Mouse (Mus musculus) frontal cortex, adult 2 months (tissue): ENCODE measurements at regions not wholly inside any gene's neighbourhood (a gene's known extent, or its start where the extent isn't known, plus 50 kb on each side); places are given as distances from the start of the nearest gene placed in this dataset.

Experiments used
- DNase-seq, 2 experiments: peaks; one replicate each; pipeline ENCODE4 v3.0.0; 2022; ENCODE audit warnings: low spot score in 1 of 2; ENCODE audit errors: extremely low spot score in 1 of 2

- no peak for DNase-seq
These were observed 771.0 kb upstream of the Pcdh20 start for GRCm38 (mm10) chr14:89242159-89242558.

DNA sequence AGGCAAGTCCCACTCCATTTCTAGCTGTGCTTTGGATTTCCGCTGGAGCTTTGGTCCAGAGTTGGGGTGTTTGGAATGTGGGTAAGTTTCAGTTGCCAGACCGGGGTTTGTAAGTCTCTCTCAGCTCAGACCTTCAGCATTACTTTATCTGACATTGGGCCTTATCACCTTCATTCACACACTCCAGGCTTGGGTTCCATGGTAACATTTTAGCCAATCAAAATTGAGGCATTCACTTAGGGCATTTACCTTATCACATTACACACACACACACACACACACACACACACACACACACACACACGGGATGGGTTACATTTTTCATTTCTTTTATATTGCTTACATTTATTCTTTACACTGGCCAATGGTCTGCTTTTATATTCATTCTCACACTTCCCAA is 765.3 kb upstream of the Pcdh20 start:
- no peak for DNase-seq

DNA sequence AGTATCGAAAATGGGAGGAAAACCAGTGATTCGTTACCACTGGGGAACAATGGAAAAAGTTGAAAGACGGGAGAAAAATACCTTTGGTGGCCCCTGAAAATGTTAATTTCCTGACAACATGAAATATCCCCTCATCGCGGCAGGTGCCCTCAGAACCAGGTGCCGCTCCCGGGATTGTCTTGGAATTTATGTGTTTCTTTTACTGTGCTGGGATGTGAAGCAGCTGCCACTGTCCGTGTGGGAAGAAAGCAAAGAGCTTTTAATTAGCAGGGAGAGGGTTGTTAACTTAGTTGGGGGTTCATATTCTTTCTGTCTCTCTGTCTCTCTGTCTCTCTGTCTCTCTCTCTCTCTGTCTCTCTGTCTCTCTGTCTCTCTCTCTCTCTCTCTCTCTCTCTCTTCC is 759.3 kb upstream of the Pcdh20 start:
- DNase-seq = no peak

- no peak for DNase-seq
These were observed 746.2 kb upstream of the Pcdh20 start for GRCm38 (mm10) chr14:89217390-89217789.

- DNase-seq = peak in 1 of 2 experiments; percentile 62
These were observed 710.3 kb upstream of the Pcdh20 start for GRCm38 (mm10) chr14:89181386-89181979.

DNA sequence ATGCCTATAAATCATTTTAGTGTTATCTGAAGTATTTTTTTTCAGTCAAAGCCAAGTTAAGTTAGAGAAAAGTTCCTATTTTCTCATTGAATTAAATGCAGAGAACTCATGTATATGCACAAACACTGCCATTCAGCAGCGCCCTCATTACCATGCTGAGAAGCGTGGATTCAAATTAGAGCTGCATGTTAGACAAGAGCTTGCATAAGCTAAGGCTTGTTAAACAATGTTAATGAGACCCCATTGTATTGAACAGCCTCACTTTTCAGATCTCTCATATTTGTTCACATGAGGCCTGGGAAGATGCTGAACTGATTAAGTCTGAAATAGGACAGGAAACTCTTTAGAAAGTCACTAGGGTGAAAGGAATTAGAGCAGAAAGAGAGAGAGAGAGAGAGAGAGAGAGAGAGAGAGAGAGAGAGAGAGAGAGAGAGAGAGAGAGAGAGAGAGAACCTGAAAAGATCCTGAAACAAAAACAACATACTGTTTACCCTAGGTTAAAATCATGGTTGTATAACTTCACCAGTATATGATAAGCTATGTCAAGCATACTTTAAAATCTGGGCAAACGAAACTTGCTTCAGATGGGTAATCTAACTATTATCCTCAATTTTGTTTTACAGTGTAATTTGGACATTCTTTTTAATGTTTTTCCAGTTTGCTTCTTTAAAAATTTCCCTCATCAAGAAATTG is 671.9 kb upstream of the Pcdh20 start:
- peak in 1 of 2 experiments; percentile 2 for DNase-seq

DNA sequence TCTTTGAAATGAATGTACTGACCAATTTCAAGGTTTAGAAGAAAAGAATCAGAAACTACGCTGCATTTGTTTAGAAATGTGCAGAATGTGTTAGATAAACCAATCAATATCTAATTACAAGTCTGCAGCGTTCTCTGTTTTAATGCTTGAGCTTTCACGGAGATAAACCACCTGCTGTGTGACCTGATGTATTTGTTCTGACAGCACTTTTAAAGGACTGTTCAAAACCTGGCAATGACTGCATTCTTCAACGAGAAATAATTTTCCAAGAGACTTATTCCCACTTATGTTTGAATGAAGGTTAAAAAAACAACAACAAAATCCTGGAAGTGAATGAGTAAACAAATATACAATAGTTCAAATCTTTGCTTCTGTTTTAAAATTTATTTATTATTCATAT is 628.1 kb upstream of the Pcdh20 start:
- no peak for DNase-seq

GRCm38 (mm10) chr14:89089661-89090060 is 618.5 kb upstream of the Pcdh20 start:
- DNase-seq = no peak

GRCm38 (mm10) chr14:89076014-89076413 is 604.8 kb upstream of the Pcdh20 start:
- peak in 1 of 2 experiments; percentile 19 for DNase-seq

DNA sequence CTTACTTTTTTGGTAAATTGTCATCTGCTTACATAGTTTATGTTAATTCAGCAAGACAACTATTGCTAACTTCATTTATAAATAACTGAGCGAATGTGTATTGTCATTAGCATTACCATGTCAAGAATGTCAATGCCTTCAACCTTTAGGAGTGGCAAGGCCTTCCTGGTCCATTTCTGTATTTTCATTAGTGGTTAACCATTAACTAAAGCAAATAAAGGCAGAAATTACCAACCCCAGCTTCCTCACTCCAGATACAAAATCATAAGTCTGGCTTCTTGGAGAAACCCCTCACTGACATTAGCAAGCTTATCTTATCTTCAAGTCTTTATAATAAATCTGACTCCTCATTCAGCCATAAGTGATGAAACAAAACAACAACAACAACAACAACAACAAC is 592.8 kb upstream of the Pcdh20 start:
- DNase-seq = no peak

GRCm38 (mm10) chr14:89062583-89063436 is 591.6 kb upstream of the Pcdh20 start:
- no peak for DNase-seq

- DNase-seq = no peak
These were observed 590.1 kb upstream of the Pcdh20 start for GRCm38 (mm10) chr14:89061319-89061718.

DNA sequence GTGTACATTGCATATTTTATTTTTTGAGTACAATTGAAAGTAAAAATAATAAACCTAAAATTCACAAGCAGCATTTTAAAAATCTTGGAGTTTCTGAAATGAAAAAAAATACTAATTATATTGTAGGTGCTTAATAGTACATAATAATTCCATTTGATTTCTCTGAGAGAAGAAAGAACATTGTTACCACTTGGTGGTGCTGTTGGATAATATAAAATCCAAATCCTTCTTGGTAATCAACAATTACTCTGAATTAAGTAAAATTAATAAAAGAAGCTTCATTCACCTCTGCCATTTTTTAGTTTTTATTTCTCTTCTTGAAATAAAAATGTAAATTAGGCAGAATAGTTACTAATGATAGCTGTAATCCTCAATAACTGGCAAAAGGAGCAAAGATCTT is 563.2 kb upstream of the Pcdh20 start:
- peak in 1 of 2 experiments; percentile 70 for DNase-seq

- no peak for DNase-seq
These were observed 540.2 kb upstream of the Pcdh20 start for GRCm38 (mm10) chr14:89011440-89011839.

GRCm38 (mm10) chr14:89009648-89010047 is 538.5 kb upstream of the Pcdh20 start:
- DNase-seq = no peak

DNA sequence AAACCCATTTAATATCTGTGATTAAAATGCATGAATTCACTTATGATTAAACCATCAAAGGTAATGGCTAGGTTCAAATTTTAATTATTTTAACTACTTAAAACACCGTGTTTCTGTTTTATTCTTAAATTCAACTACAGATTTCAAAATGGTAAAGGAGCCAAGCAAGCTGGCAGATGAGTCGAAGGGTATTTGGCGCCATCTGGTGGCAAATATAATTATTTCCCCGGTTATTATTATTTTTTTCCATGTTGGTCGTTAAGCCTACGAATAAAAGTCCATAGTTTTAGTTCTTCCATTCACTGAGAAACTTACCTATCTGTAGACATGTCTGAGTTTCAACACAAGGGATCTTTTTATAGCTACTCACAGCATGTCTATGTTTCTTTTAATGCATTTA is 510.7 kb upstream of the Pcdh20 start:
- peak in 1 of 2 experiments; percentile 66 for DNase-seq

- peak; percentile 11 to 23 for DNase-seq
These were observed 504.8 kb upstream of the Pcdh20 start for GRCm38 (mm10) chr14:88976007-88976406.

DNA sequence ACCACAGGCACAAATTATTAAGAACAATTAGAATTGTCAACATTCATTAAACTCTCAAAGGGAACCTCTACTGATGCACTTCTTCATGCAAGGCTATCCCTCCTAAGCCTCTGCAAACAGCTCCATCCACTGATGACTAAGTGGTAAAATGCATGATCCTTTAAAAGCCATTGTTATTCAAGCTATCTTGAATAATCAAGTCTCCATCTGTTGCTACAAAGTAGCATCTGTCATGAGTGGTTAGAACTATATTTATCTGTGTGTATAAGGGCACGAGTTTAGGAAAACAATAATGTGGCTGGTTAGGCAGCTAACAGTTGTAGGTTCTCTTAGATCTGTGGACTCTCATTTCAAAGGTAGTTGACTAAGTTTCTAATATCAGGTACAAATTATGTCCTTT is 463.4 kb upstream of the Pcdh20 start:
- DNase-seq = peak in 1 of 2 experiments; percentile 2
